Mouse (Mus musculus): ENCODE results near the gene 1700011M02Rik.
A peak's percentile ranks its signal among the peaks of the same experiment; 100 is the strongest.
"Not testable (repeated sequence)": the region's sequence is repeated elsewhere in the genome, so short reads cannot be mapped to it uniquely, and the experiment has no call there.

Gene 1700011M02Rik

GRCm38 (mm10) chrX:102908587-102908986, at the start of gene 1700011M02Rik, which contains the start of gene Dmrtc1a:
TSS of gene 1700011M02Rik (plus strand) at chrX:102908905.
TSS of gene Dmrtc1a (minus strand) at chrX:102908687.
- DNase-seq, result not testable (repeated sequence)

- no peak for DNase-seq
Observed at GRCm38 (mm10) chrX:102867871-102868270, 40.8 kb upstream of the 1700011M02Rik start, which contains the start of gene 1700031F05Rik. TSS of gene 1700031F05Rik (minus strand) at chrX:102867971.

- not testable (repeated sequence) for DNase-seq
Observed at GRCm38 (mm10) chrX:102914823-102915222, 6.1 kb downstream of the 1700011M02Rik start.

DNA sequence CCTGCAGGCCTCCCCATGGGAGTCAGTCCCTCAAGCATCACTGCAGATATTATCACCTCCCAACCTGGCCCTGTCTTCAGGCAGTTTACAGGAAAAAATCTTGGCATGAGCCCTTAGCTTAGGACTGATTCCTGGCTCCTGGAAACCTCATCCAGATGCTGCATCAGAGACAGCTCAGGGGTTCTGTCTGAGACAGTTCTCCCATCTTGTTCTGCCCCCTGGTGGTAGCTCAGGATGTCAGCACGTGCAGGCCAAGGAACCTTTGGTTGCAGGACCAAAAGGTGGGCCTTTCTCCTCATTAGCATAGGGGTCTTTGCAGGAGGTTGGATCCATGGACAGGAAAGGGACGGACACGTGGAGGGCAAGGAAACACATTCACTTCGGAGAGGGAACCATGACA, 18.0 kb downstream of the 1700011M02Rik start:
- DNase-seq, result peak; percentile 21

- DNase-seq, result not testable (repeated sequence)
Observed at GRCm38 (mm10) chrX:102928072-102928471, 19.4 kb downstream of the 1700011M02Rik start, which contains the start of gene 1700018G05Rik. TSS of gene 1700018G05Rik (plus strand) at chrX:102928372.

DNA sequence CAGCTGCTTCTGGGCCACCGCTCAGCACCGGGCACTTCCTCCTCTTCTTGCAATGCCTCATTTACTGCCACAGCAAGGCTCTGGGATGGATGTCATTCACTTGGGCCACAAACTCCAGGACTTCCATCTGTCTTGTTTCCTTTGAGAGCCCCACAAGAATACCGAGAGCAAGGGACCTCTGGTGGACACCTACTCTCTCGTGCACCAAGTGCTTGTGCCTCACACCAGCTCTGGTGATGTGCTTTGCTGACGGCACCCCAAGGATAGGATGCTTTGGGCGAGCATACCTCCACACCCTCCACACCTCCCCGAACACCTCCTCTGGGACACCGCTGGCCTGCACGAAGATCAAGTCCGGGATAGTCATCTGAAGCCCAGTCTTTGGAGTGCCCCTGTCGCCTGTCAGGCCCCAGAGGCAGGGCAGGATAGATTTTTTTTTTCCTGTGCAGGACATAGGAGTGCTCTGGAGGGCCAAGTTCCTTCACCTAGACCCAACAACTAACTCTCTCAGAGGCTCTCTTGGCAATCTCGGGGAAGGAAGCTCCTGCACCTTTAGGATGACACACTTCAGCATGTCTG, 24.4 kb downstream of the 1700011M02Rik start:
- peak; percentile 1 for DNase-seq

GRCm38 (mm10) chrX:102933571-102934394, 25.1 kb downstream of the 1700011M02Rik start:
- DNase-seq, result peak; percentile 61

DNA sequence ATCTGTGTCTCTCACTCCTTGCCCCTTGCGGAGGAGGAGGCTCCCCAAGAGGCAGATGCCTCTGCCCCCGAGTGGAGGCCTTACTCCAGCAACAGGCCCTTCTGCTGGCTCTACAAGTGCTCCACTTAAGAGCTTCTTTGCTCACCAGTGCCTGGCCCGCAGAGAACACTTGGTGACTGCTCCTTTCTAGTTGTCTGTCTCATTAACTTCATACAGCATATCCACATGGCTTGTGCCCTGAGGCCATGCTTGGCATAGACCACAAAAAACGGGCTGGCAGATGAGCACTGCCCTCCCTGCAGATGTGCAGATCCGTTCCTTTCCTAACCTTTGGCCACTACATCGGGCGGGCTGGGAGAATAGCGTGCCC, 25.7 kb downstream of the 1700011M02Rik start:
- no peak for DNase-seq

- no peak for DNase-seq
Observed at GRCm38 (mm10) chrX:102936743-102937142, 28.0 kb downstream of the 1700011M02Rik start.

DNA sequence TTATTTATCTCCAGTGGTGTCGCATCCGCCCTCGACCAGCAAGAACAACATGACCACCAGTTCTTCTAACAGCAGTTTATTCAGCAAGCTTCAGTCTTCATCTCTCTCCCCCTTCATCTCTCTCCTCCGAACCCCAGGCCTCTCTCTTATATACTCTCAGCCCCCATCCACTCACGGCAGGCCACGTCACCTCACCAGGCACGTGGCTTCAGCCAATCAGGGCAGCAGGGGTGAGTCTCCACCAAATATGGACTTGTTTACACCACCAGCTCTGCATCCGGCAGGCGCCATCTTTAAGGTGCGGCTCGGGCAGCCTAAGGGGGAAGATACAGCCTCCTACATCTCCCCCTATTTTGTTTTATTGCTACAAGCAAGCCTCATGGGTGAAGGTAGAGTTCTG, 41.4 kb downstream of the 1700011M02Rik start:
- DNase-seq, result peak; percentile 14

DNA sequence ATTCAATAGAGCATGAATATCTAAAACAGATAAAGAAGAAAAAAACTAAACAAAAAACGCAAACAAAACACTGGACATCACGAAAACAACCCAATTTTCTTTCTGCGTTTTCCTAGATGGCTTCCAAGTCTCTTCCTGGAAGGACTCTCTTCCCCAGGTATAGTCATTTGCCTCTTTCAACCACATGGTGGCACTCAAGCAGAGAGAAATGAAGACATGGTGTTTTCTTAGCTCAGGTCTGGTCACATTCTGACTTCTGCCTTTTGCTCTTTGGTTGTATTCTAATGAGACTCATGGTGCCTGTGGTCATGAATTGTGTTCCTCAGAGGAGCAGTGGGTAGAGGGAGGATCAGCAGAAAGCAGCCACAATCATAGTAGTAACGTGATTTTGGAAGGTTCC, 50.2 kb downstream of the 1700011M02Rik start:
- DNase-seq, result peak; percentile 16
